In the genomic region with DNA sequence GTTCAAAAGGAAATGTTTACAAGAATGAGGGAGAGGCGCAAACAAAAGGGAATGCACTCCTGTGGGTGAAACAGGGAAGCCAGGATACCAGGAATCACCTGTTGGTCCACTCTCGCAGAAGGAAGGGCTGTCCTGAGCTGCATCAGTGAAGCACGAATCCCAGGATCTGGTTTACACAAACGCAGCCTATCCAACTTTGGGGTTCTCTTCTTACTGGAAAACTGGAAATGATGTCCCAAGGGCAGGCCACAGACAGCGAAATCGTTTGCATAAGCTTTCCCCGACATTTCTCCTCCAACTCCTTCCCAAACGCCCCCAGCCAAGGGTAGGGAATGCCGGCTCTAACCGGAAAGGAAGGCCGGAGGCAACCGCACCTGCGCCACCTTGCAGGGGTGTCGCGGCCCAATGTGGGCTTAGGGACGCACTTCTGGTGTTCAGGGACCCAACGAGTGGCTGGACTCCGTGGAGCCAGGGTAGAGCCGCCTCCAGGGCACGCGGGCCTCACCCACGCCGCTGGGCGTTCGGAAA, we compare ENCODE assay signal across 9 mouse cellular contexts. TPM values are rescaled to one million over a fixed set of nuclear protein-coding genes. Genes with fewer than 3 reads are reported as not detected.
DNase-seq lines count a peak whose midpoint lies in the region; ATAC-seq and TF ChIP-seq lines count a peak whose summit lies in the region.
"Had no signal": no experiment of that assay in that cellular context is flagged by ENCODE, and none has a peak within 500 bp of the region (broad histone marks: within the 10 kb centered on the region; RNA-seq: fewer than 3 reads in every experiment).

No protein-coding gene starts in this region.

- intact Hi-C loops in heart, adult 2 months (cut with DNase I) = no loop called here
- intact Hi-C loops in heart, postnatal 10 days (cut with DNase I) = no loop called here

- 19% methylated on average over 25 of the region's 25 CpGs for WGBS in heart, adult 2 months
- 9% methylated on average over 25 of the region's 25 CpGs for WGBS in limb, embryonic 15.5 days

- H3K9me3 ChIP-seq in limb, embryonic 15.5 days = no peaks in the 10 kb centered on the region

- no peak for TF ChIP-seq EP300 in heart, adult 2 months (IDR thresholded peaks at IDR 0.05; ENCODE audit: insufficient read depth, low read depth, low read length)

- peak overlapping the region; percentile 40 for H3K4me3 ChIP-seq in heart, adult 2 months
- H3K4me3 ChIP-seq in testis, adult 2 months (ENCODE audit: control insufficient read depth, low read depth, low read length) = peak overlapping the region; percentile 77
- peak overlapping the region; percentile 51 for H3K4me3 ChIP-seq in limb, embryonic 15.5 days

- H3K9ac ChIP-seq in heart, adult 2 months (ENCODE audit: low read depth, low read length) = no peak overlapping the region
- 0 out of 2 replicates have a peak overlapping the region, but pooled peaks have one; percentile 8 for H3K9ac ChIP-seq in limb, embryonic 15.5 days

- H3K36me3 ChIP-seq in heart, adult 2 months (ENCODE audit: control insufficient read depth, insufficient read depth, low read length) = no peaks in the 10 kb centered on the region
- no peaks in the 10 kb centered on the region for H3K36me3 ChIP-seq in testis, adult 2 months (ENCODE audit: control insufficient read depth, insufficient read depth, low read length)
- H3K36me3 ChIP-seq in limb, embryonic 15.5 days = no peaks in the 10 kb centered on the region

- no peaks in the 10 kb centered on the region for H3K4me1 ChIP-seq in heart, adult 2 months (ENCODE audit: control insufficient read depth, insufficient read depth, low read length)
- H3K4me1 ChIP-seq in testis, adult 2 months (ENCODE audit: control insufficient read depth, insufficient read depth, low read length) = peaks cover 4% of the 10 kb centered on the region
- peaks cover 12% of the 10 kb centered on the region for H3K4me1 ChIP-seq in limb, embryonic 15.5 days

- TF ChIP-seq POLR2A in heart, adult 2 months (IDR thresholded peaks at IDR 0.05; ENCODE audit: insufficient read depth, low read depth, low read length) = no peak
- TF ChIP-seq POLR2A in testis, adult 2 months (IDR thresholded peaks at IDR 0.05; ENCODE audit: control insufficient read depth, low read depth, low read length) = no peak

- no peak for ATAC-seq in limb, embryonic 15.5 days (ENCODE audit: insufficient number of reproducible peaks, low FRiP score, low TSS enrichment, low read depth)
- ATAC-seq in megakaryocyte-erythroid progenitor cell, adult 5-6 weeks (replicated peaks; ENCODE audit: low FRiP score, low TSS enrichment, poor library complexity, severe bottlenecking) = no peak

- no peak for DNase-seq in heart, adult 2 months
- no peak for DNase-seq in heart, postnatal 10 days
- no peak for DNase-seq in testis, postnatal 10 days (ENCODE audit: low spot score)
- no peak for DNase-seq in adrenal gland, postnatal 14 days
- DNase-seq in thymus, postnatal 36 days = no peak

- no peak overlapping the region for H3K27ac ChIP-seq in heart, adult 2 months
- H3K27ac ChIP-seq in testis, adult 2 months (ENCODE audit: control insufficient read depth, insufficient read depth, low read depth, low read length) = no peak overlapping the region
- peak overlapping the region; percentile 70 for H3K27ac ChIP-seq in limb, embryonic 15.5 days

- H3K79me2 ChIP-seq in heart, adult 2 months (replicated peaks; ENCODE audit: control insufficient read depth, insufficient read depth, low read length) = no peaks in the 10 kb centered on the region

- peaks cover 11% of the 10 kb centered on the region for H3K27me3 ChIP-seq in heart, adult 2 months (ENCODE audit: control insufficient read depth, insufficient read depth, low read length)
- no peaks in the 10 kb centered on the region for H3K27me3 ChIP-seq in testis, adult 2 months (ENCODE audit: control insufficient read depth, insufficient read depth, low read length)
- H3K27me3 ChIP-seq in limb, embryonic 15.5 days = peaks cover 68% of the 10 kb centered on the region

- no peak for TF ChIP-seq CTCF in heart, adult 2 months (IDR thresholded peaks at IDR 0.05)
- no peak for TF ChIP-seq CTCF in testis, adult 2 months (IDR thresholded peaks at IDR 0.05; ENCODE audit: control insufficient read depth, insufficient read depth, insufficient replicate concordance, low read depth, low read length)

- peak overlapping the region; percentile 89 for H3K4me2 ChIP-seq in limb, embryonic 15.5 days

RNA-seq across cellular contexts. Expression of a gene that starts 0.4 kb away (rescaled TPM):
- not detected for total RNA-seq in heart, adult 2 months (2021)
- 0.32 and 1.1 TPM in 2 replicates for polyA plus RNA-seq in heart, adult 2 months (2012; rRNA removed)
- total RNA-seq in heart, postnatal 10 days (2021) = not detected
- 3.6 and 4.7 TPM in 2 replicates for polyA plus RNA-seq in testis, adult 2 months (2012; rRNA removed)
- 27.6 and 30.9 TPM in 2 replicates for polyA plus RNA-seq in limb, embryonic 15.5 days (2015; fragmentation: Nextera tagmentation; extraction: Ambion mirVana)
- 4.7 and 4.8 TPM in 2 replicates for total RNA-seq in adrenal gland, postnatal 14 days (2021)
- not detected in 2 replicates for total RNA-seq in megakaryocyte-erythroid progenitor cell, adult 5-6 weeks (2014; fragmentation: Nextera tagmentation)
- total RNA-seq in megakaryocyte-erythroid progenitor cell, adult 5-6 weeks (2017) = 0.42 TPM in 1 of 2 replicates, not detected in the other

RNA-seq across cellular contexts. Expression of a gene that starts 7.0 kb away (rescaled TPM):
- not detected for total RNA-seq in heart, adult 2 months (2021)
- polyA plus RNA-seq in heart, adult 2 months (2012; rRNA removed) = not detected in 2 replicates
- total RNA-seq in heart, postnatal 10 days (2021) = not detected
- polyA plus RNA-seq in testis, adult 2 months (2012; rRNA removed) = 0.34 and 0.52 TPM in 2 replicates
- polyA plus RNA-seq in limb, embryonic 15.5 days (2015; fragmentation: Nextera tagmentation; extraction: Ambion mirVana) = 0.24 TPM in 1 of 2 replicates, not detected in the other
- not detected in 2 replicates for total RNA-seq in adrenal gland, postnatal 14 days (2021)
- total RNA-seq in megakaryocyte-erythroid progenitor cell, adult 5-6 weeks (2014; fragmentation: Nextera tagmentation) = not detected in 2 replicates
- total RNA-seq in megakaryocyte-erythroid progenitor cell, adult 5-6 weeks (2017) = not detected in 2 replicates
- total RNA-seq: left cerebral cortex, adult 18-20 months had no signal

RNA-seq across cellular contexts. Expression of a gene that starts 28.2 kb away (rescaled TPM):
- 10 to 100 TPM in 1 of 2 experiments, 1 to 10 TPM in 1; 9.3 to 10.1 TPM for total RNA-seq in heart, adult 2 months (2021)
- polyA plus RNA-seq in heart, adult 2 months (2012; rRNA removed) = 2.5 and 4.1 TPM in 2 replicates
- 10 to 100 TPM; 12.0 to 13.3 TPM for total RNA-seq in heart, postnatal 10 days (2021)
- 3.7 and 3.8 TPM in 2 replicates for polyA plus RNA-seq in testis, adult 2 months (2012; rRNA removed)
- polyA plus RNA-seq in limb, embryonic 15.5 days (2015; fragmentation: Nextera tagmentation; extraction: Ambion mirVana) = 18.5 and 23.1 TPM in 2 replicates
- 12.7 and 17.9 TPM in 2 replicates for total RNA-seq in adrenal gland, postnatal 14 days (2021)
- total RNA-seq in megakaryocyte-erythroid progenitor cell, adult 5-6 weeks (2014; fragmentation: Nextera tagmentation) = 10.3 and 21.8 TPM in 2 replicates
- 39.6 and 52.1 TPM in 2 replicates for total RNA-seq in megakaryocyte-erythroid progenitor cell, adult 5-6 weeks (2017)

RNA-seq across cellular contexts. Expression of a gene that starts 28.3 kb away (rescaled TPM):
- 10 to 100 TPM in 1 of 2 experiments, 1 to 10 TPM in 1; 8.5 to 11.6 TPM for total RNA-seq in heart, adult 2 months (2021)
- polyA plus RNA-seq in heart, adult 2 months (2012; rRNA removed) = 17.1 and 25.2 TPM in 2 replicates
- 10 to 100 TPM; 21.6 TPM for total RNA-seq in heart, postnatal 10 days (2021)
- 34.5 and 38.7 TPM in 2 replicates for polyA plus RNA-seq in testis, adult 2 months (2012; rRNA removed)
- polyA plus RNA-seq in limb, embryonic 15.5 days (2015; fragmentation: Nextera tagmentation; extraction: Ambion mirVana) = 52.7 and 57.9 TPM in 2 replicates
- total RNA-seq in adrenal gland, postnatal 14 days (2021) = 24.9 and 33.6 TPM in 2 replicates
- total RNA-seq in megakaryocyte-erythroid progenitor cell, adult 5-6 weeks (2014; fragmentation: Nextera tagmentation) = 22.5 and 46.2 TPM in 2 replicates
- 29.4 and 35.9 TPM in 2 replicates for total RNA-seq in megakaryocyte-erythroid progenitor cell, adult 5-6 weeks (2017)

RNA-seq across cellular contexts. Expression of a gene that starts 34.3 kb away (rescaled TPM):
- total RNA-seq in heart, adult 2 months (2021) = not detected
- polyA plus RNA-seq in heart, adult 2 months (2012; rRNA removed) = 0.12 TPM in 1 of 2 replicates, not detected in the other
- total RNA-seq in heart, postnatal 10 days (2021) = not detected
- 11.8 and 11.9 TPM in 2 replicates for polyA plus RNA-seq in testis, adult 2 months (2012; rRNA removed)
- polyA plus RNA-seq in limb, embryonic 15.5 days (2015; fragmentation: Nextera tagmentation; extraction: Ambion mirVana) = 36.8 and 38.6 TPM in 2 replicates
- total RNA-seq in adrenal gland, postnatal 14 days (2021) = 0.41 TPM in 1 of 2 replicates, not detected in the other
- total RNA-seq in megakaryocyte-erythroid progenitor cell, adult 5-6 weeks (2014; fragmentation: Nextera tagmentation) = not detected in 2 replicates
- total RNA-seq in megakaryocyte-erythroid progenitor cell, adult 5-6 weeks (2017) = not detected in 2 replicates
